Mouse (Mus musculus) ES-Bruce4 (cell line): ENCODE measurements at regions not wholly inside any gene's neighbourhood (a gene's known extent, or its start where the extent isn't known, plus 50 kb on each side); places are given as distances from the start of the nearest gene placed in this dataset.

Source experiments
- CTCF ChIP-seq: IDR thresholded peaks from one replicate; pipeline ENCODE4 v1.8.1; 2011; ENCODE audit warnings: low read depth, low read length
- EP300 ChIP-seq: IDR thresholded peaks from 2 replicates; pipeline ENCODE4 v1.6.1; 2011; ENCODE audit warnings: low read depth, low read length; ENCODE audit not compliant: insufficient read depth
- POLR2A ChIP-seq: IDR thresholded peaks from one replicate; pipeline ENCODE4 v1.8.1; 2011; ENCODE audit warnings: low read length; ENCODE audit not compliant: insufficient read depth

DNA sequence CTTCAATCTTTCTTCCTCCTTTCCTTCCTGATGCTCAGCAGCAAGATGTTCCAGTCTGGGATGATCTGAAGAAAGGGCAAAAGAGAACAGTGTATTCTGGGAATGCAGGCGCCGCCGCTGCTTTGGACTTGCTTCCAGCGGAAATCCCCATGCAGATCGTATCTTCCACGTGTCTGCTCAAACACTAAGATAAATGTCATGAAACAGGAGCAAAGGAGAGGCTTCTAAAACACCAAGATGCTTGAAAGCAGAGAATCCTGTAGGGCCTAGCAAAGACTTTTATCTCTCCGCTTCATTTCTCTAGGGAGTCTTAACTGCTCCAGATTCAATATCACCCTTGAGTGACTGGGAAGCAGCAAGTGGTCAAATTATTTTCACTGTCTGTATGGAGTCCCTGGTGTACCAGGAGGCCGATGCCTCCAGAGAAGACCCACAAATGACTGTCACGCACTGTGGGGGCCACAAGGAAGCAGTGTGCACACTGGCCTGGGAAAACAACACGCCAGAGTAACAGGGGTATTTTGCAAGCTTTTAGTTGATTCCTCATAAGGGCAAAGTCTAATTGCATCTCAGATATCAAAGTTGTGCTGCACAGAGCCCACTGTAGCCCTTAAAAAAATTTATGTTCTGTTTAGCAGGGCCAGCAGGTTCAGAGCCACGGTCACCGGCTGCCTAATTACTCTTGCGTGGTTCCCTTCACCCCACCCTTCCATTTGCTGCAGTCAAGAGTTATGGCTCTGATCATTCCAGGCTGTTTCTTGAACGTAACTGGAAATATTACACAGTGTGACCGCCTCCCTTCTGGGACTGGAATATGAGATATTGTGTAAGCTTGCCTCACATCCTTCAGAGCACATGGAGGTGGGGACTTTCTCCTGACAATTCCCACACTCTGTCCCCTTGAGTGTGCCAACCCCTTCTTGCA, 161.7 kb downstream of the Gm10260 start:
- TF ChIP-seq CTCF = no peak
- TF ChIP-seq POLR2A = no peak
- no peak for TF ChIP-seq EP300
